Mouse (Mus musculus) spleen, adult 2 months (tissue): ENCODE results near the gene Olfr1383. TPM values are rescaled to one million over a fixed set of nuclear protein-coding genes. Genes with fewer than 3 reads are reported as not detected.
"Not testable (repeated sequence)": the region's sequence is repeated elsewhere in the genome, so short reads cannot be mapped to it uniquely, and the experiment has no call there.

ENCODE experiments used
- DNase-seq, 2 experiments: peaks; one replicate each; pipeline versions ENCODE4 v3.0.0 to v3.0.0-alpha.2; 2012 to 2021; ENCODE audit warnings: low spot score in 2 of 2, low read depth in 1 of 2
- H3K27ac ChIP-seq: fragments of 200-500 bp; 2 replicates; pipeline ENCODE4 v1.5.1; 2012; ENCODE audit warnings: low read length, inconsistent platforms; ENCODE audit not compliant: insufficient read depth
- H3K27me3 ChIP-seq: fragments of 200-500 bp; 2 replicates; pipeline ENCODE4 v1.6.1; 2012; ENCODE audit warnings: mild to moderate bottlenecking, moderate library complexity, low read length, inconsistent platforms; ENCODE audit not compliant: control insufficient read depth, insufficient read depth
- H3K36me3 ChIP-seq: fragments of 200-500 bp; 2 replicates; pipeline ENCODE4 v1.6.1; 2012; ENCODE audit warnings: mild to moderate bottlenecking, low read length, inconsistent platforms; ENCODE audit not compliant: control insufficient read depth, insufficient read depth
- H3K4me1 ChIP-seq: fragments of 200-500 bp; 2 replicates; pipeline ENCODE4 v1.6.1; 2011; ENCODE audit warnings: inconsistent platforms; ENCODE audit not compliant: control insufficient read depth, insufficient read depth, insufficient read length
- H3K4me3 ChIP-seq: fragments of 200-500 bp; 2 replicates; pipeline ENCODE4 v1.5.1; 2011; ENCODE audit warnings: mild to moderate bottlenecking, inconsistent platforms; ENCODE audit not compliant: insufficient read depth, insufficient read length; ENCODE audit errors: extremely low read depth
- WGBS: fragments of 180-500 bp; shearing (Covaris S2); methylation state at CpG from one replicate; pipeline ENCODE4 v1.1.7; 2018; 5-methylcytosine and 5-hydroxymethylcytosine counted together
- polyA plus RNA-seq: library from polyadenylated mRNA; depleted of rRNA; stranded (reverse); fragments of >200 nt; gene quantifications from 2 replicates; pipeline ENCODE4 v1.2.3, GENCODE M21; 2012; rRNA removed

Olfr1383 gene
- polyA plus RNA-seq, 1 experiment = not detected

GRCm38 (mm10) chr11:49575054-49575453 lies 55.6 kb downstream of the Olfr1383 start:
- 40% methylated on average over 2 of the region's 2 CpGs for WGBS
- DNase-seq = not testable (repeated sequence)

More at GRCm38 (mm10) chr11:49575054-49575453, 55.6 kb downstream of the Olfr1383 start:
- H3K27ac ChIP-seq, H3K27me3 ChIP-seq, H3K4me1 ChIP-seq, H3K36me3 ChIP-seq, H3K4me3 ChIP-seq: not testable (repeated sequence)

Other genes with a start within 250 kb of the Olfr1383 start
- gene Olfr1393, start 241.3 kb upstream of the Olfr1383 start, polyA plus RNA-seq = 0.06 TPM in 2 replicates
- not detected in 2 replicates for gene Olfr1392, start 234.4 kb upstream of the Olfr1383 start, polyA plus RNA-seq
- not detected in 2 replicates for gene Olfr10, start 214.9 kb upstream of the Olfr1383 start, polyA plus RNA-seq
- gene Olfr1391, start 196.9 kb upstream of the Olfr1383 start, polyA plus RNA-seq = not detected in 2 replicates
- gene Olfr1390, start 184.5 kb upstream of the Olfr1383 start, polyA plus RNA-seq = not detected in 2 replicates
- gene Olfr1389, start 96.6 kb upstream of the Olfr1383 start, polyA plus RNA-seq = not detected in 2 replicates
- gene Olfr1388, start 83.0 kb upstream of the Olfr1383 start, polyA plus RNA-seq = 0.08 TPM in 1 of 2 replicates, not detected in the other
- gene Olfr1387, start 64.3 kb upstream of the Olfr1383 start, polyA plus RNA-seq = not detected in 2 replicates
- gene Olfr1386, start 54.6 kb upstream of the Olfr1383 start, polyA plus RNA-seq = not detected in 2 replicates
- not detected in 2 replicates for gene Olfr1385, start 30.6 kb upstream of the Olfr1383 start, polyA plus RNA-seq
- not detected in 2 replicates for gene Olfr1384, start 12.9 kb upstream of the Olfr1383 start, polyA plus RNA-seq
- not detected in 2 replicates for gene Olfr1382, start 8.6 kb downstream of the Olfr1383 start, polyA plus RNA-seq
- not detected in 2 replicates for gene Olfr1381, start 23.8 kb downstream of the Olfr1383 start, polyA plus RNA-seq
- not detected in 2 replicates for gene Olfr1380, start 37.2 kb downstream of the Olfr1383 start, polyA plus RNA-seq
- 6.6 and 7.3 TPM in 2 replicates for gene Flt4, start 89.6 kb downstream of the Olfr1383 start, polyA plus RNA-seq
- gene Scgb3a1, start 144.0 kb downstream of the Olfr1383 start, polyA plus RNA-seq = 0.28 TPM in 1 of 2 replicates, not detected in the other
- 7.3 and 8.5 TPM in 2 replicates for gene Cnot6, start 193.1 kb downstream of the Olfr1383 start, polyA plus RNA-seq